Mouse (Mus musculus): ENCODE measurements around the gene Cnbd2. TPM values are rescaled to one million over a fixed set of nuclear protein-coding genes. Genes with fewer than 3 reads are reported as not detected.

Gene Cnbd2
- total and polyA plus RNA-seq, 3 experiments, result 1.0 to 3.6 (median 3.0) TPM

GRCm38 (mm10) chr2:156393155-156393828, 81.2 kb downstream of the Cnbd2 start:
- dilution Hi-C loops (cut with MboI; ENCODE audit: extremely low pct_ligation_motif_present, extremely low pct_unique_long_range_greater_than_20kb, low sequenced_read_pairs) (no loop called here), in situ Hi-C loops (cut with MboI; ENCODE audit: low pct_ligation_motif_present, low pct_unique_long_range_greater_than_20kb, low sequenced_read_pairs) (no loop called here)
- Histone ChIP-seq H3K27ac (ENCODE audit: insufficient read depth, low read depth) (no peak overlapping the region), H3K4me3 (replicated peaks in 1 of 3; ENCODE audit: low read depth in 2 of 3, low read length in 2 of 3, poor library complexity in 1 of 3) (peak overlapping the region in 1 of 3 experiments; percentile 18), H3K9ac (ENCODE audit: insufficient read depth, low read depth) (peak overlapping the region; percentile 49; the same call in 1 of the 2 replicates), H3K36me3 (replicated peaks in 1 of 2; ENCODE audit: control insufficient read depth in 1 of 2, insufficient read depth in 1 of 2, low read length in 1 of 2) (peaks cover 0 to 3% of the 10 kb centered on the region in 2 experiments), H3K4me1 (ENCODE audit: control insufficient read depth in 1 of 2, insufficient read depth in 2 of 2) (peaks cover 4 to 6% of the 10 kb centered on the region in 2 experiments; a peak in 1 of 4 replicates), H3K79me2 (replicated peaks; ENCODE audit: control insufficient read depth, extremely low read depth, insufficient read depth, poor library complexity, severe bottlenecking) (0 out of 2 replicates have a peak, but pooled peaks cover 3% of the 10 kb centered on the region), H3K9me3 (replicated peaks; ENCODE audit: low read length) (peaks cover 3% of the 10 kb centered on the region), H3K4me2 (ENCODE audit: insufficient read depth, low read depth, poor library complexity, severe bottlenecking) (peak overlapping the region; percentile 76), H3K27me3 (replicated peaks) (peaks cover 3% of the 10 kb centered on the region)
- no peak for DNase-seq (ENCODE audit: extremely low read depth)
- TF ChIP-seq CHD2 (IDR thresholded peaks at IDR 0.05; ENCODE audit: low read length), result peak; percentile 22; the same call in 1 of the 2 replicates
- TF ChIP-seq MXI1 (IDR thresholded peaks at IDR 0.05; ENCODE audit: low read depth, low read length), result no peak
- TF ChIP-seq JUND (conservative IDR thresholded peaks at IDR 0.05; ENCODE audit: low read depth, low read length), result no peak

- no peaks in the 10 kb centered on the region for H3K36me3 ChIP-seq (replicated peaks in 1 of 2; ENCODE audit: control insufficient read depth in 1 of 2, insufficient read depth in 1 of 2, low read length in 1 of 2)
- dilution Hi-C loops (cut with MboI; ENCODE audit: extremely low pct_ligation_motif_present, extremely low pct_unique_long_range_greater_than_20kb, low sequenced_read_pairs) (no loop called here), in situ Hi-C loops (cut with MboI; ENCODE audit: low pct_ligation_motif_present, low pct_unique_long_range_greater_than_20kb, low sequenced_read_pairs) (no loop called here)
- H3K27me3 ChIP-seq (replicated peaks), result peaks cover 3% of the 10 kb centered on the region
- peaks cover 4 to 6% of the 10 kb centered on the region in 2 experiments; a peak in 1 of 4 replicates for H3K4me1 ChIP-seq (ENCODE audit: control insufficient read depth in 1 of 2, insufficient read depth in 2 of 2)
- DNase-seq (ENCODE audit: extremely low read depth), result no peak
- peaks cover 3% of the 10 kb centered on the region for H3K9me3 ChIP-seq (replicated peaks; ENCODE audit: low read length)
- 0 out of 2 replicates have a peak, but pooled peaks cover 3% of the 10 kb centered on the region for H3K79me2 ChIP-seq (replicated peaks; ENCODE audit: control insufficient read depth, extremely low read depth, insufficient read depth, poor library complexity, severe bottlenecking)
- no peak for TF ChIP-seq E2F4 (IDR thresholded peaks at IDR 0.05; ENCODE audit: insufficient replicate concordance, low read depth, low read length)
- no peak for TF ChIP-seq SMC3 (IDR thresholded peaks at IDR 0.05; ENCODE audit: low read depth, low read length)
- no peak for TF ChIP-seq UBTF (IDR thresholded peaks at IDR 0.05; ENCODE audit: low read depth, low read length)
- TF ChIP-seq CTCF (conservative IDR thresholded peaks at IDR 0.05 in 1 of 2, IDR thresholded peaks at IDR 0.05 in 1 of 2; ENCODE audit: low read depth in 2 of 2, low read length in 2 of 2), result peak in 1 of 2 experiments; percentile 66; a peak in 2 of 4 replicates
- no peak for TF ChIP-seq NRF1 (IDR thresholded peaks at IDR 0.05; ENCODE audit: low read depth, low read length)
- TF ChIP-seq SIN3A (IDR thresholded peaks at IDR 0.05; ENCODE audit: low read length), result no peak
- no peak overlapping the region for H3K27ac ChIP-seq (ENCODE audit: insufficient read depth, low read depth)
- H3K9ac ChIP-seq (ENCODE audit: insufficient read depth, low read depth), result no peak overlapping the region
- no peak overlapping the region for H3K4me3 ChIP-seq (replicated peaks in 1 of 3; ENCODE audit: low read depth in 2 of 3, low read length in 2 of 3, poor library complexity in 1 of 3)
- no peak overlapping the region for H3K4me2 ChIP-seq (ENCODE audit: insufficient read depth, low read depth, poor library complexity, severe bottlenecking)
Observed at GRCm38 (mm10) chr2:156394282-156394681, 82.2 kb downstream of the Cnbd2 start.

GRCm38 (mm10) chr2:156396096-156396495, 84.0 kb downstream of the Cnbd2 start:
- no peak for TF ChIP-seq TCF12 (IDR thresholded peaks at IDR 0.05; ENCODE audit: low read depth, low read length)
- TF ChIP-seq MAX (IDR thresholded peaks at IDR 0.05; ENCODE audit: low read length), result no peak
- TF ChIP-seq SIN3A (IDR thresholded peaks at IDR 0.05; ENCODE audit: low read length), result no peak
- no peak for TF ChIP-seq MYC (IDR thresholded peaks at IDR 0.05; ENCODE audit: low read depth, low read length)
- no peak for TF ChIP-seq USF2 (conservative IDR thresholded peaks at IDR 0.05; ENCODE audit: low read depth, low read length)
- TF ChIP-seq TBP (conservative IDR thresholded peaks at IDR 0.05; ENCODE audit: low read depth, low read length), result no peak
- TF ChIP-seq MXI1 (IDR thresholded peaks at IDR 0.05; ENCODE audit: low read depth, low read length), result no peak
- TF ChIP-seq POLR2A (IDR thresholded peaks at IDR 0.05; ENCODE audit: low read depth, low read length), result no peak
- TF ChIP-seq E2F4 (IDR thresholded peaks at IDR 0.05; ENCODE audit: insufficient replicate concordance, low read depth, low read length), result no peak
- TF ChIP-seq RCOR1 (conservative IDR thresholded peaks at IDR 0.05; ENCODE audit: low read depth, low read length), result no peak
- no peak for TF ChIP-seq NELFE (IDR thresholded peaks at IDR 0.05; ENCODE audit: low read depth, low read length)
- TF ChIP-seq IRF4 (IDR thresholded peaks at IDR 0.05; ENCODE audit: low read depth, low read length), result no peak
- TF ChIP-seq ZNF384 (IDR thresholded peaks at IDR 0.05; ENCODE audit: low read depth, low read length), result no peak
- TF ChIP-seq USF1 (IDR thresholded peaks at IDR 0.05; ENCODE audit: low read depth, low read length), result no peak
- TF ChIP-seq KAT2A (IDR thresholded peaks at IDR 0.05; ENCODE audit: insufficient replicate concordance, low read length), result no peak
- TF ChIP-seq CHD1 (IDR thresholded peaks at IDR 0.05; ENCODE audit: low read depth, low read length), result no peak
- dilution Hi-C loops (cut with MboI; ENCODE audit: extremely low pct_ligation_motif_present, extremely low pct_unique_long_range_greater_than_20kb, low sequenced_read_pairs), result no loop called here

More at GRCm38 (mm10) chr2:156396096-156396495, 84.0 kb downstream of the Cnbd2 start:
- DNase-seq (ENCODE audit: extremely low read depth), result no peak
- Histone ChIP-seq H3K36me3 (replicated peaks in 1 of 2; ENCODE audit: control insufficient read depth in 1 of 2, insufficient read depth in 1 of 2, low read length in 1 of 2) (no peaks in the 10 kb centered on the region), H3K4me2 (ENCODE audit: insufficient read depth, low read depth, poor library complexity, severe bottlenecking) (no peak overlapping the region), H3K27me3 (replicated peaks) (peaks cover 5% of the 10 kb centered on the region), H3K79me2 (replicated peaks; ENCODE audit: control insufficient read depth, extremely low read depth, insufficient read depth, poor library complexity, severe bottlenecking) (0 out of 2 replicates have a peak, but pooled peaks cover 3% of the 10 kb centered on the region), H3K4me3 (replicated peaks in 1 of 3; ENCODE audit: low read depth in 2 of 3, low read length in 2 of 3, poor library complexity in 1 of 3) (no peak overlapping the region), H3K9ac (ENCODE audit: insufficient read depth, low read depth) (no peak overlapping the region), H3K9me3 (replicated peaks; ENCODE audit: low read length) (peaks cover 3% of the 10 kb centered on the region), H3K4me1 (ENCODE audit: control insufficient read depth in 1 of 2, insufficient read depth in 2 of 2) (peaks cover 7 to 13% of the 10 kb centered on the region in 2 experiments), H3K27ac (ENCODE audit: insufficient read depth, low read depth) (no peak overlapping the region)
- in situ Hi-C loops (cut with MboI; ENCODE audit: low pct_ligation_motif_present, low pct_unique_long_range_greater_than_20kb, low sequenced_read_pairs), result no loop called here
